Mouse (Mus musculus): ENCODE data around the gene Lin28a.

DNA sequence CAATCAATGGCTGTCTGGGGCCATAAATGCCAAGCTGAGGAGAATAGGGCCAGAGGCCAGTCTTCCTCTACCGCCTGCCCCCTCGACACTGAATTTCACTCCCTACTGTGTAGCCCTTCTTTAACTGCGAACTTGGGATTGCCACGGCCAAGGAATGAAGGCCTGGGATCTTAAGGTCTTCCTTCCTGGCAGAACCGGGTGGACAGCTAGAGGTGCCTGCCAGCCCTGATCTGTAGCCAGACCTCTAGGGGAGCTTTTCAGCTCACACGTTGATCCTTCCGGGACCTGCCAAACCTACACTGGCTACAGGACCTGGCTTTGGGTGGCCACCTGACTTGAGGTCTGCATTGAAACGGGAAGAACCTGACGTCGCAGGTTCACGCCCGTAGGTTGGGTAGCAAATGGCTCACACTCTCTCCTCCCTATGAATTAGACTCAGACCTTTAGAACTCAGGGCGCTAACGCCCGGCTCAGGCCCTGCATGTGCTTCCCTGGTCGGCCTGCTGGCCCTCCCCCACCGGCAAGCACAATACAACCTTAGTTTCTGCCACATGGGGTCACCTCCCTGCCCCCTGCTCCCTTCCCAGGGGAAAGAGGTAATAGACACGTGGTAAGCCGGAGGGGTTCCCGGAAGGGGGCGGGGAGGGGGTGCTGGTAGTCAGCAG is 1.3 kb downstream of the Lin28a start:
- no peak for TF ChIP-seq POLR2A (IDR thresholded peaks at IDR 0.05; ENCODE audit: low read depth, low read length)
- TF ChIP-seq CTCF (conservative IDR thresholded peaks at IDR 0.05; ENCODE audit: insufficient read depth, insufficient read length, low read depth, low read length) = no peak

Data from kidney, adult 2 months (tissue).